Mouse (Mus musculus) brain, embryonic 14.5 days (tissue): ENCODE measurements at regions not wholly inside any gene's neighbourhood (a gene's known extent, or its start where the extent isn't known, plus 50 kb on each side); places are given as distances from the start of the nearest gene placed in this dataset.

Experiments used
- DNase-seq: peaks from one replicate; pipeline ENCODE4 v3.0.0-alpha.2; 2011; ENCODE audit warnings: low read depth
- CTCF ChIP-seq: fragments of 200-500 bp; IDR thresholded peaks from 2 replicates; pipeline ENCODE4 v1.5.1; 2012; ENCODE audit warnings: inconsistent platforms, mild to moderate bottlenecking, moderate library complexity, borderline replicate concordance; ENCODE audit not compliant: insufficient read depth, insufficient read length; ENCODE audit errors: extremely low read depth
- POLR2A ChIP-seq: fragments of 200-500 bp; IDR thresholded peaks from 2 replicates; pipeline ENCODE4 v1.6.1; 2012; ENCODE audit warnings: mild to moderate bottlenecking, inconsistent platforms, borderline replicate concordance; ENCODE audit not compliant: poor library complexity, insufficient read depth, insufficient read length, severe bottlenecking; ENCODE audit errors: extremely low read depth

GRCm38 (mm10) chrX:133787112-133787511 lies 63.7 kb upstream of the Tnmd start:
- DNase-seq: peak; percentile 21
- no peak for TF ChIP-seq POLR2A
- no peak for TF ChIP-seq CTCF

DNA sequence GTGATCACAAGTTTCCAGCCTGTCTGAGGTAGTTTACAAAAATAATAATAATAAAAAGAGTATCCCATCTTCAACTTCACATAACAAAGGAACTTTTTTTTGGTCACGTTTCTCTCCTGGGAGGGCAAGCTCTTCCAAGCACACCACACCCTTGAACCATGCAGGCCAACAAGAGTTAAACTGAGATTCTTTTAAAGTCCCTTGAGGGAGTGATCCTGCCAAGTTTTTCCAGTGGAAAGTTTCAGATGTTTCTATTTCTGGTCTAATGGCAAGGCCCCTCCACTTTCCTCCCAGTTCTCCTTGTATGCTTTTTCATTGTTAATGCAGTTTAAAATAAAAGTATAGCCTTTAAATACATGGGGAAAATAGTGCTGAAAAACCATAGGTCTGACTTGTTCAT lies 65.2 kb upstream of the Pcdh19 start:
- no peak for DNase-seq

GRCm38 (mm10) chrX:133752232-133752631 lies 63.4 kb upstream of the Pcdh19 start:
- peak; percentile 41 for DNase-seq
- TF ChIP-seq POLR2A: no peak
- TF ChIP-seq CTCF: no peak

More for the DNA sequence above, 65.2 kb upstream of the Pcdh19 start:
- no peak for TF ChIP-seq CTCF
- TF ChIP-seq POLR2A: no peak

- TF ChIP-seq POLR2A (no peak), CTCF (no peak)
- DNase-seq: no peak
Observed at GRCm38 (mm10) chrX:133743446-133743845, 54.7 kb upstream of the Pcdh19 start.

DNA sequence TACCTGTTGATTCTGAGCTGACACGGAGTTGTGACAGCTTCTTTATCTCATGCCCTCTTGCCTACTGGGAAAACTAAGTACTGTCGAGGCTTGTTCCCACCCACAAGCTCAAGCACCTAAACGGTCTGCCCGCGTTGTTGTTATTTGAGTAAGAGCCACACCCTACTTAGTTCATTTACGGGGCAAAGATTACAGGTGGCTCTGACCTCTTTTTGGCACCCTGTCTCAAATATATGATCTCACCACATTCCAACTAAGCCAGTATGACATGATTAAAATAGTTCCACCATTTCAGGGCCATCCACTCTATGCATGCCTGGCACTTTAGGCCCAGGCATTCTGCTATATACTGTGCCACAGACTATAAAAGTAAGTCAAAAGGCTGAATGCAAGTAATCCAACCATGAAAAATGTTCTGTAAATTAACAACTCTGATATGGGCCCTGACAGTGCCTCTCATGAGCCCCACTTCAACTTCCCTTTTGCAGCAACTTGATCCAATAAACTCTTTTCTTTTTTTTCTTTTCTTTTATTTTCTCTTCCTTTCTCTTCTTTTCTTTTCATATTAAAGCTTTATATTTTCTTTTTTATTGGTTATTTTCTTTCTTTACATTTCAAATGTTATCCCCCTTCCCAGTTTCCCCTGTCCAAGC lies 50.3 kb upstream of the Pcdh19 start:
- DNase-seq: no peak
- TF ChIP-seq POLR2A: no peak
- TF ChIP-seq CTCF: no peak
